Mouse (Mus musculus): Measurements from ENCODE around the gene 5730480H06Rik. TPM values are rescaled to one million over a fixed set of nuclear protein-coding genes. Genes with fewer than 3 reads are reported as not detected.
A peak's percentile ranks its signal among the peaks of the same experiment; 100 is the strongest.

The 5730480H06Rik gene
- total RNA-seq, 1 experiment from 2014 or later = 10.0 TPM

- no peak for ATAC-seq (replicated peaks in 1 of 2; ENCODE audit: insufficient read depth in 1 of 2, low FRiP score in 2 of 2, low TSS enrichment in 1 of 2, low read depth in 1 of 2, poor library complexity in 2 of 2, severe bottlenecking in 2 of 2)
Measured at GRCm38 (mm10) chr5:48408276-48408675, 80.5 kb downstream of the 5730480H06Rik start.

- ATAC-seq (replicated peaks in 1 of 2; ENCODE audit: insufficient read depth in 1 of 2, low FRiP score in 2 of 2, low TSS enrichment in 1 of 2, low read depth in 1 of 2, poor library complexity in 2 of 2, severe bottlenecking in 2 of 2) = no peak
Measured at GRCm38 (mm10) chr5:48410348-48410747, 82.6 kb downstream of the 5730480H06Rik start.

- ATAC-seq (replicated peaks in 1 of 2; ENCODE audit: insufficient read depth in 1 of 2, low FRiP score in 2 of 2, low TSS enrichment in 1 of 2, low read depth in 1 of 2, poor library complexity in 2 of 2, severe bottlenecking in 2 of 2) = no peak
Measured at GRCm38 (mm10) chr5:48411462-48411861, 83.7 kb downstream of the 5730480H06Rik start.

- ATAC-seq (replicated peaks in 1 of 2; ENCODE audit: insufficient read depth in 1 of 2, low FRiP score in 2 of 2, low TSS enrichment in 1 of 2, low read depth in 1 of 2, poor library complexity in 2 of 2, severe bottlenecking in 2 of 2) = no peak
Measured at GRCm38 (mm10) chr5:48412261-48412660, 84.5 kb downstream of the 5730480H06Rik start.

- ATAC-seq (replicated peaks in 1 of 2; ENCODE audit: insufficient read depth in 1 of 2, low FRiP score in 2 of 2, low TSS enrichment in 1 of 2, low read depth in 1 of 2, poor library complexity in 2 of 2, severe bottlenecking in 2 of 2) = no peak
Measured at GRCm38 (mm10) chr5:48419741-48420140, 92.0 kb downstream of the 5730480H06Rik start.

- ATAC-seq (replicated peaks in 1 of 2; ENCODE audit: insufficient read depth in 1 of 2, low FRiP score in 2 of 2, low TSS enrichment in 1 of 2, low read depth in 1 of 2, poor library complexity in 2 of 2, severe bottlenecking in 2 of 2) = no peak
Measured at GRCm38 (mm10) chr5:48421957-48422356, 94.2 kb downstream of the 5730480H06Rik start.

GRCm38 (mm10) chr5:48430459-48430858 lies 102.7 kb downstream of the 5730480H06Rik start:
- ATAC-seq (replicated peaks in 1 of 2; ENCODE audit: insufficient read depth in 1 of 2, low FRiP score in 2 of 2, low TSS enrichment in 1 of 2, low read depth in 1 of 2, poor library complexity in 2 of 2, severe bottlenecking in 2 of 2) = peak; percentile 69; a peak in 2 of 4 replicates

- ATAC-seq (replicated peaks in 1 of 2; ENCODE audit: insufficient read depth in 1 of 2, low FRiP score in 2 of 2, low TSS enrichment in 1 of 2, low read depth in 1 of 2, poor library complexity in 2 of 2, severe bottlenecking in 2 of 2) = no peak
Measured at GRCm38 (mm10) chr5:48448888-48449287, 121.1 kb downstream of the 5730480H06Rik start.

GRCm38 (mm10) chr5:48460221-48460620 lies 132.5 kb downstream of the 5730480H06Rik start:
- no peak for ATAC-seq (replicated peaks in 1 of 2; ENCODE audit: insufficient read depth in 1 of 2, low FRiP score in 2 of 2, low TSS enrichment in 1 of 2, low read depth in 1 of 2, poor library complexity in 2 of 2, severe bottlenecking in 2 of 2)
